Mouse (Mus musculus): ENCODE data around the gene Tas2r130. TPM values are rescaled to one million over a fixed set of nuclear protein-coding genes. Genes with fewer than 3 reads are reported as not detected.

Gene Tas2r130
- not detected for total RNA-seq (2023)

DNA sequence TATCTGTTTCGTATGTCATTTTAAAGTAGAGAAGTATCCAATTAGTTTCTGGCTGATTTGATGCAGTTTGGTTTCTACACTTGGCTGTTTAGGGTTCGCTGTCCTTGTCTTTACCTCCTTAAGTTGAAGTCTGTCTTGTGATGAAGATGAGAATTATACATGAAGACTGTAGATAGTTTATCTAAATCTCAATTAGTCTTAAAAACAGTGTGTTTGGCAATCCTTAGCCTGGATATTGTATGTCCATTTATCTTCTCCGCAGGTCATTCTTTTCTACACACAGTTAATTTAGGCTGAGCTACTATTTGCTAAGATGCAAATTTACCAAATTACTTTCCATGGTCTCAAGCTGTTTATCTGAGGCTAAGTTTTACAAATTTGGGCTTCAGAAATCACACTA lies at the start of gene Tas2r130:
Tas2r130 (minus strand) TSS at position 101 of the 400 bp plus-strand sequence.

DNA sequence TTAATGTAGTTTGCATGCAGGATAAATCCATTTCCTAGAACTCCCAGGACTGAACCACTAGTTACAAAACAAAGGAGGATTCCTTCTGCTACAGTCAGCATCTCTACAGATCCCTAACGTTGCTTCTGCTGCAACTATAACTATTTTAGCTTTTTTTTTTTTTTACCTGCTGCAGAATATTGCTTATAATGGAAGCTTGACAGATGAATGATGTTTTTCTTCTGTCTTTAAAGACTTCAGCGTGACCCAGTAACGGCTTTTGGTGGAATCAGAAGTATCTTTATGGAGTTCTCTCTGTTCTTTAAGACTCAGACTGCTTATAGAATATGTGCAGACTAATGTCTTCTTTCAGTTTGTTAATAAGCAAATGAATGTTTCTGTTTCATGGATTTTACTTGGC lies 48.1 kb upstream of the Tas2r130 start, which contains the start of gene Tas2r106:
Tas2r106 (minus strand) TSS at position 101 of the 400 bp plus-strand sequence.

DNA sequence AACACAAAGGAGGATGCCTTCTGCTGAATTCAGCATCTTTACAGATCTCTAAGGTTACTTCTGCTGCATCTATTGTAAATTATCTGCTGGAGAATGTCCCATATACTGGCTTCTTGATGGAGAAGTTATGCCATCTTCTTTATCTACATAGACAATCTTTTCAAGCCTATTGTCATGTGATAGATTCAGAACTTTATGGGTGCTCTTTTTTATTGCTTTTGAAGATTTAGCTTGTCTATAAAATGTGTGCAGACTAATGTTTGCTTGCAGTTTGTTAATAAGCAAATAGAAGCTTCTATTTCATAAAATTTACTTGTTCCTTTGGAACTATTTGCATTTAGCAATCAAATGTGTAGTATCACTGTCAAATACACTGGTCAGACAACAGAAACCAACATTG lies 29.3 kb upstream of the Tas2r130 start, which contains the start of gene Tas2r107:
Tas2r107 (minus strand) TSS at position 101 of the 400 bp plus-strand sequence.

Other genes starting within 250 kb of the Tas2r130 start
- gene Ybx3, start 242.4 kb downstream of the Tas2r130 start, total RNA-seq (2023), result 14.1 TPM
- not detected for gene 5430401F13Rik, start 144.5 kb downstream of the Tas2r130 start, total RNA-seq (2023)
- not detected for gene Gm6619, start 144.5 kb downstream of the Tas2r130 start, total RNA-seq (2023)
- not detected for gene Tas2r107, start 29.2 kb upstream of the Tas2r130 start, total RNA-seq (2023)
- not detected for gene Tas2r106, start 48.0 kb upstream of the Tas2r130 start, total RNA-seq (2023)
- gene Tas2r104, start 54.8 kb upstream of the Tas2r130 start, total RNA-seq (2023), result not detected
- not detected for gene Tas2r105, start 56.6 kb upstream of the Tas2r130 start, total RNA-seq (2023)
- gene Tas2r114, start 59.2 kb upstream of the Tas2r130 start, total RNA-seq (2023), result not detected

All from CD4-positive naive resting alpha-beta T cell, adult 57 days (primary cell).